Mouse (Mus musculus) cortical plate, adult 2 months (tissue): ENCODE results near the gene Fam155a. TPM values are rescaled to one million over a fixed set of nuclear protein-coding genes. Genes with fewer than 3 reads are reported as not detected.

Source experiments
- H3K27ac ChIP-seq: fragments of 200-500 bp; 2 replicates; pipeline ENCODE4 v1.5.1; 2012; ENCODE audit warnings: low read length, control low read depth, inconsistent platforms; ENCODE audit not compliant: insufficient read depth
- H3K4me1 ChIP-seq: fragments of 200-500 bp; 2 replicates; pipeline ENCODE4 v1.6.1; 2011; ENCODE audit warnings: low read length; ENCODE audit not compliant: control insufficient read depth, insufficient read depth
- H3K4me3 ChIP-seq: fragments of 200-500 bp; 2 replicates; pipeline ENCODE4 v1.5.1; 2011; ENCODE audit warnings: mild to moderate bottlenecking, low read length, control low read depth; ENCODE audit not compliant: insufficient read depth
- CTCF ChIP-seq: fragments of 200-500 bp; IDR thresholded peaks from 2 replicates; pipeline ENCODE4 v1.5.1; 2011; ENCODE audit warnings: mild to moderate bottlenecking, control low read depth, low read length; ENCODE audit not compliant: insufficient read depth; ENCODE audit errors: extremely low read depth
- POLR2A ChIP-seq: fragments of 200-500 bp; IDR thresholded peaks from 2 replicates; pipeline ENCODE4 v1.6.1; 2011; ENCODE audit warnings: mild to moderate bottlenecking, low read length, control low read depth; ENCODE audit not compliant: insufficient read depth; ENCODE audit errors: extremely low read depth
- polyA plus RNA-seq: library from polyadenylated mRNA; depleted of rRNA; stranded (reverse); fragments of >200 nt; gene quantifications from 2 replicates; pipeline ENCODE4 v1.2.3, GENCODE M21; 2012

The Fam155a gene
- polyA plus RNA-seq, 1 experiment: 60.2 TPM

DNA sequence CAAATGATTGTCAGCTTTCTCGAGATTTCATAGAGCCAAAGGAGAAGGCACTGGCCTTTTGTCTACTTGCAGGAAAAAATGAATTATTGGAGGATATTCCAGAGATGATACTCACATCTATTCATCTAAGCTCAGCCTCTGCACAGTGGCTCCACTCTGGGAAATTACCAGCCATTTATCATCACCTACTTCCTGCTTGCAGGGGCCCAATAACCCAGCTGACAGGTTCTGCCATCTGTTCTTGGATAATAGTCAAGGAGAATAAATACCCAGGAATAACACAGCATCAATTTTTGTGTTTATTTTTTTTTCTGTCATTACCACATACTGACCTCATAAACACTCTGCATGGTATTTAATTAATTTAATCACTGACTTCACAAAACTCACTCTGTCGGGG, 249.4 kb downstream of the Fam155a start:
- Histone ChIP-seq H3K4me3 (no peak overlapping the region), H3K27ac (no peak overlapping the region), H3K4me1 (no peaks in the 10 kb centered on the region)
- TF ChIP-seq CTCF: no peak
- no peak for TF ChIP-seq POLR2A

DNA sequence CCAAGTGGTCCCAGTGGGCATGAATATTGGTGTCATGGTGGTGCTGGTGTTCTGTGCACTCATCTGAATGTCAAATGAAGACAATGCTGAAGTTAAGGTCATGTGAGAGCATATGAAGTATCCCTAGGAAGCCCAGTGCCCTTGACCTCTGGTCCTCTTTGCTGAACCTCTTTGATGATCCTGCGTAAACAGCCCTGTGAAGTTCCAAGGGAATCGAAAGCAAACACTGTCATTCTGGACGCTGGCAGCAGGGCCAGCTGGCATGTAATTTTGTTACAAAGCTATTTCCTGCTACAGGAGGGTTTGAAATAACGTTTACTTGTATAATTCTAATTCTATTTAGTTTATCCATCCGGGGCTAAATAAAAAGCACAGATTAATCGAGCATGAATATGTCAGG, 270.2 kb downstream of the Fam155a start:
- Histone ChIP-seq H3K27ac (no peak overlapping the region), H3K4me3 (no peak overlapping the region), H3K4me1 (peaks cover 2% of the 10 kb centered on the region; the same call in 1 of the 2 replicates)
- no peak for TF ChIP-seq CTCF
- no peak for TF ChIP-seq POLR2A

DNA sequence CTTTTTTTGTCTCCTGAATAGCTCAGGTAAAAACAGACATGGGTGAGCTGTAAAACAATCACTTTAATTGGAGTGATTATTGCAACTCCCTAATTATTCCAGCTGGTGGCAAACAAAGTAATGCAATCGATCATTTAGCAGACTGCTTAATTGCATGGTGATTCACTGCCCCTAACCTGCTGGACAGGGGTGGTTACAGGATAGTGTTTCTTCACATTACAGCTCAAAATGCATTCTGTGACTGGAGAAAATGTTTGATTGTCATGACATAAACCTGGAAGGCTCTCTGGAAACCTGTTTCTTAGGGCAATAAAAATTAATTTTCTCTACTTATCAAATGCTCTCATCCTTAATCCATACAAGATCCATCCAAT, 276.7 kb downstream of the Fam155a start:
- H3K4me3 ChIP-seq: no peak overlapping the region
- H3K4me1 ChIP-seq: no peaks in the 10 kb centered on the region
- no peak overlapping the region for H3K27ac ChIP-seq
- no peak for TF ChIP-seq POLR2A
- no peak for TF ChIP-seq CTCF

DNA sequence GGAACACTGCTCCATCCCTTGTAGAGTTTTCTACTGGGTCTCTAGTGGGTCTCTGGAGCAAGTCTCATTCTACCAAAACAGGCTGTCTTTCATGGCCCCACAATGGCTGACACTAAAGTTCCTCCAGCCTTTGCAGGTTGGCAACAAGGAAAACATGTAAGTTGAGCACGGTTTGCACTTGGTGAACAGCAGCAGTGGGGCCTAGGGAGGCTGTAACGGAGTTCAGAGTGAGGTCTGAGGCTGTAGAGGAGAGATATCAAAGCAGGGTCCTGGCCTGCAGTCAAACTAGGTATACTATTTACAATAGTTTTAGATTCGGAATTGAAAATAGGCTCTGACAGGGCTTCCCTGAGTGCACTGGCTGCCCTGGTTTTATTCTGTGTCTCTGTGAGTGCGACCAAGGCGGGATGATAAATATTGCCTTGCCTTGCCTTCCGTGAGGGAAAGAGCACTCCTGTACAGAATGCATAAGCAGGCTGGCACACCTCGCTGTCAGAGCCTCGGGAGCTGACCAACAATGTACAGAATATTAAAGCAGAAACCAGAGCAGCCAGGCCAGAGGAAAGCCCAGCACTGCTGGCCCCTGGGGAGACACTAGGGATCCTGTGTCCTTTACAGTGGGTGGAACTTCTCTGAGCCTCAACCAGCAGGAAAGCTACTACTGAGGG, 277.3 kb downstream of the Fam155a start:
- TF ChIP-seq POLR2A: no peak
- TF ChIP-seq CTCF: no peak

DNA sequence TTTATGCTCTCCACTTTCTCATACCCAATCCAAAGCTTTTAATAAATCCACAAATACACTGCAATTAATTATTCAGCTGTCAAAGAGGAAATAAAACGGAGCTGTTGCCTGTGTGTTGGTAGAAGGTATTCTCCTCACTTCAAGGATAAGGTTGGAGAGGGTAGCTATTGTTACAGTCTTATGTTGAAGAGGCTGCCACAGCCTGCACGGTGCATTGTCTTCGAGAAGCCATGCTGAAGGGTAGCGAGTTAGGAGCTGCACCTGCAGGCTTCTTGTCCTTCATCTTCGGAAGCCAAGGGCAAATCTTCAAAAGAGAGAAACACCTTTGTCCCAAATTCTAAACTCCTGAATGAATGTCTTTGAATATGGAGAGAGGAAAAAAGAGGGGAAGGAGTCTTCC, 288.4 kb downstream of the Fam155a start:
- Histone ChIP-seq H3K4me3 (no peak overlapping the region), H3K4me1 (no peaks in the 10 kb centered on the region), H3K27ac (no peak overlapping the region)
- TF ChIP-seq POLR2A (no peak), CTCF (no peak)

More for the DNA sequence above, 277.3 kb downstream of the Fam155a start:
- Histone ChIP-seq H3K4me3 (no peak overlapping the region), H3K27ac (no peak overlapping the region), H3K4me1 (no peaks in the 10 kb centered on the region)

DNA sequence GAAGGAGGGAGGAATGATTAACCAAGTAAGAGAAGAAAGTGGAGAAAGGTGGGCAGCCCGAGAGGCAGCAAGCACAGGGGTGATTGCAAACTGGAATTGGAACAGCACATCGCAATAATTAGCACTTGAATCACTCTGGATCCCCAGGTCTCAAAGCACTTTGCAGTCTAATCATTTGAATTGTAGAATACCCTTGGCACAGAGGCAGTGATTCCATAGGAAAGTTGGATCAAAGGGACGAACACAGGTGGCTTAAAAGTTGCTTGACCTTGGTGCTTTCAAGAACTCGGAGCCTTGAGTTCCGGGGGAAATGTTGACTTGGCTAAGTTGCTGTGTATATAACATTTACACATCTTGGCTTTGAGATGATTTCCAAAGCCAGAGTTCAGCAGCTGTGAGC, 299.7 kb downstream of the Fam155a start:
- TF ChIP-seq POLR2A: no peak
- TF ChIP-seq CTCF: no peak

DNA sequence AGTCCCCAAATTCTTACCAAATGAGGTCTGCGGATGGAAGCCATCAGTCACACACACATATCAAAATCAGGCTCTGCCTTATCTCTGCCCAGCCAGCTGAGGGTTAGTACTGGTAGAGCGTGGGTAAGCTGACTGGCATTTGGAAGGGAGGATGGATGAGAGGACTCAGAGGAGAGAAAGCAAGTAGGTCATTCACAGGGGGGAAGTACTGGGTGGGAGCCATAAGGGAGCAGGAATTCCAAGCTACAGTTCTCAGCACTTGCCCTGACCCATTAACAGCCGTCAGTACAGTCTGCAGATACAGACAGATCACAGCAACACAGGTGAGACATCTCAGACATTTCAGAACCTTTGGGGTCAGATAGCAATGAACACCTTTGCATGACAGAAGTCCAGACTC, 300.8 kb downstream of the Fam155a start:
- H3K27ac ChIP-seq: no peak overlapping the region
- peaks cover 2% of the 10 kb centered on the region; the same call in 1 of the 2 replicates for H3K4me1 ChIP-seq
- no peak overlapping the region for H3K4me3 ChIP-seq
- TF ChIP-seq POLR2A (no peak), CTCF (no peak)

More for the DNA sequence above, 299.7 kb downstream of the Fam155a start:
- Histone ChIP-seq H3K4me3 (no peak overlapping the region), H3K4me1 (peaks cover 2% of the 10 kb centered on the region; the same call in 1 of the 2 replicates), H3K27ac (no peak overlapping the region)

DNA sequence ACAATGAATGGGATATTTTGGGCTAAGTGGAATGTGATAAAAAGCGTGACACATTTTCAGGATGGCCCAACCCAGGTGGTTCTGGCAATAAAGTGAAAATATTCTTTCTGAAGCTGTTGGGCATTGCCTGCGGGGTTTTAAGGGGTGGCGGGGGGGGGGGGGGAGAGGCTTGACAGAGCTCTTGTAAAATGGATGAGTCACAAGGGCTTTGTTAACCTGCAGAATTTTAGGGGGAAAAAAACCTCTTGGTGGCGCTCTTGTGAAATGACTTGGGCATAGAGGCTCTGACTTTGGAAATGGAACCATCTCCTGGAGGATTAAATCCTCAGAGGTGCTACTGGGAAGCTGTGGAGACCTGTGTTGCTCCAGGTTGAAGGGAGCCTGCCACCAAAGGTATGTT, 309.9 kb downstream of the Fam155a start:
- H3K4me3 ChIP-seq: no peak overlapping the region
- H3K27ac ChIP-seq: no peak overlapping the region
- 0 out of 2 replicates have a peak, but pooled peaks cover 2% of the 10 kb centered on the region for H3K4me1 ChIP-seq
- TF ChIP-seq POLR2A (no peak), CTCF (no peak)

DNA sequence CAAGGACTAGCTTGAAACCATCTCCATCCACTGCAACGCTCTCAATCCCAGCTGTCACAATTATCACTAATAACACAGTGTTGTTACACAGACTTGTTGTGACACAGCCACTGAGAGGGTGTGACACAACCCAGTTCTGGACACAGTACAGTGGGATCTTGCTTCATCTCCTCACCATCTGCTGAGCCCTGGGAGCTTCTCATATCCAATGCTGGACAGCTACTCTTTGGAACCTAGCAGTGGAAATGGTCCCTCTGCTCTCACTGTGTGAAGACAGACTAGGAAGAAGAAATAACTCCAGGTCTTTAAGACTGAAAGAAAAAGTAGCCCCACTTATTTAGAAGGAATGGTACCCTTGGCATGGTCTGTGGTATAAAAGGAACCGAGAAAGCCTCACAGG, 310.3 kb downstream of the Fam155a start:
- H3K4me1 ChIP-seq: 0 out of 2 replicates have a peak, but pooled peaks cover 2% of the 10 kb centered on the region
- no peak for TF ChIP-seq POLR2A
- TF ChIP-seq CTCF: no peak
- no peak overlapping the region for H3K27ac ChIP-seq
- H3K4me3 ChIP-seq: no peak overlapping the region

DNA sequence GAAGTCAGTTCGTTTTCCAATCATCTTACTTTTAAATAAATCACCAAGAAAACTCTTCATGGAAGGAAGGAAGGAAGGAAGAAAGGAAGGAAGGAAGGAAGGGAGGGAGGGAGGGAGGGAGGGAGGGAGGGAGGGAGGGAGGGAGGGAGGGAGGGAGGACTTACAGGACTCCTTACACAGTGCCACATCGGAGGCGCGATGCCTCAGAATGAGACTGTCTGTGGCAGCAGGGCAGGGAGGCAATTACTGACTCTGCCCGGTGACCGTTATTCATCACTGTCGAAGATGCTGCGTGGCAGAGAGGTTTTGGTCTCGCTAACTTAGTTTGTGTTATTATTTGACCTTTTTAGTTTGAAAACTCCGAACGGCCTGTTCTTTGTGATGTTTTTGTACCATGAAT, 312.3 kb downstream of the Fam155a start:
- no peak overlapping the region for H3K4me3 ChIP-seq
- 0 out of 2 replicates have a peak, but pooled peaks cover 2% of the 10 kb centered on the region for H3K4me1 ChIP-seq
- no peak for TF ChIP-seq CTCF
- TF ChIP-seq POLR2A: no peak
- no peak overlapping the region for H3K27ac ChIP-seq
